Comparison of ENCODE assay signal across 7 mouse cellular contexts in genomic region chr6:55434360-55434759, GRCm38 (mm10). TPM values are rescaled to one million over a fixed set of nuclear protein-coding genes. Genes with fewer than 3 reads are reported as not detected.
DNase-seq lines count a peak whose midpoint lies in the region; TF ChIP-seq lines count a peak whose summit lies in the region.

No protein-coding gene starts in this region.

- no peak overlapping the region for H3ac ChIP-seq in C2C12 (ENCODE audit: control insufficient read depth, insufficient read length, low read depth)

- H3K79me2 ChIP-seq in C2C12 (ENCODE audit: control insufficient read depth, insufficient read depth) = no peaks in the 10 kb centered on the region

- no peaks in the 10 kb centered on the region for H3K36me3 ChIP-seq in C2C12 (ENCODE audit: control insufficient read depth, insufficient read depth)

- no peak for TF ChIP-seq CTCF in C2C12 (IDR thresholded peaks at IDR 0.05; ENCODE audit: control insufficient read depth, insufficient read depth, insufficient read length)
- TF ChIP-seq CTCF in brain, embryonic 14.5 days (IDR thresholded peaks at IDR 0.05; ENCODE audit: borderline replicate concordance, extremely low read depth, insufficient read depth, insufficient read length) = no peak; the same call in 1 of the 2 replicates

- intact Hi-C loops in heart, postnatal 14 days (cut with DNase I) = no loop called here
- intact Hi-C loops in left cerebral cortex, postnatal 25 days (cut with DNase I) = no loop called here

- no peaks in the 10 kb centered on the region for H3K27me3 ChIP-seq in C2C12 (ENCODE audit: control insufficient read depth, insufficient read depth, insufficient read length)

- DNase-seq in brain, embryonic 14.5 days (ENCODE audit: low read depth) = peak; percentile 93
- peak; percentile 59 to 65 for DNase-seq in heart, postnatal 14 days
- DNase-seq in left cerebral cortex, postnatal 25 days (ENCODE audit: low spot score in 2 of 2) = peak; percentile 40 to 69
- peak; percentile 54 for DNase-seq in right cerebral cortex, postnatal 25 days
- no peak for DNase-seq in adrenal gland, postnatal 10 days
- DNase-seq in urinary bladder, postnatal 25 days (ENCODE audit: low spot score) = no peak

- no peak for TF ChIP-seq POLR2A in brain, embryonic 14.5 days (IDR thresholded peaks at IDR 0.05; ENCODE audit: borderline replicate concordance, extremely low read depth, insufficient read depth, insufficient read length, poor library complexity, severe bottlenecking)

- H3K79me3 ChIP-seq in C2C12 (ENCODE audit: low read depth) = no peaks in the 10 kb centered on the region

- H3K4me3 ChIP-seq in C2C12 (ENCODE audit: insufficient read depth, poor library complexity, severe bottlenecking) = no peak overlapping the region

TF ChIP-seq in C2C12, 6 proteins besides CTCF, POLR2A, EP300 and RAD21:
- TF ChIP-seq MYOD1 (IDR thresholded peaks at IDR 0.05; ENCODE audit: control insufficient read depth, insufficient read length, low read depth) (peak; percentile 83), CEBPB (IDR thresholded peaks at IDR 0.05; ENCODE audit: low read depth) (no peak)

RNA-seq across cellular contexts. Expression of gene Adcyap1r1, which starts 17.4 kb away (rescaled TPM):
- polyA plus RNA-seq in C2C12 (2012; fragmentation: generic; extraction: Trizol) = 0.01 TPM
- 44.6 and 69.0 TPM in 2 replicates for polyA plus RNA-seq in brain, embryonic 14.5 days (2012; rRNA removed)
- 1 to 10 TPM; 5.5 to 6.2 TPM for total RNA-seq in heart, postnatal 14 days (2021)
- 100 to 1,000 TPM; 108 to 116 TPM for total RNA-seq in left cerebral cortex, postnatal 25 days (2021)
- 10 to 100 TPM; 28.8 to 37.0 TPM for total RNA-seq in adrenal gland, postnatal 10 days (2021)

RNA-seq across cellular contexts. Expression of gene Ghrhr, which starts 58.3 kb away (rescaled TPM):
- not detected for polyA plus RNA-seq in C2C12 (2012; fragmentation: generic; extraction: Trizol)
- not detected in 2 replicates for polyA plus RNA-seq in brain, embryonic 14.5 days (2012; rRNA removed)
- not detected for total RNA-seq in heart, postnatal 14 days (2021)
- total RNA-seq in left cerebral cortex, postnatal 25 days (2021) = not detected
- not detected for total RNA-seq in adrenal gland, postnatal 10 days (2021)

Comparison
In these comparisons a context has a peak if more than half of its experiments do, and no peak if none do; other contexts are left out.
1. DNase-seq: peak in brain, embryonic 14.5 days (single experiment), heart, postnatal 14 days (2 of 2), left cerebral cortex, postnatal 25 days (2 of 2) and right cerebral cortex, postnatal 25 days (single experiment); none in adrenal gland, postnatal 10 days (single experiment) and urinary bladder, postnatal 25 days (single experiment).
2. RNA of gene Adcyap1r1, which starts 17.4 kb away (total RNA-seq): 108 to 116 TPM in left cerebral cortex, postnatal 25 days and 28.8 to 37.0 TPM in adrenal gland, postnatal 10 days; 5.5 to 6.2 TPM in heart, postnatal 14 days; every median in the first group is over 4 times any median in the second.